Mouse (Mus musculus) liver, embryonic 13.5 days (tissue): Measurements from ENCODE around the gene Cct3. TPM values are rescaled to one million over a fixed set of nuclear protein-coding genes. Genes with fewer than 3 reads are reported as not detected.
A peak's percentile ranks its signal among the peaks of the same experiment; 100 is the strongest.
"Not testable (repeated sequence)": the region's sequence is repeated elsewhere in the genome, so short reads cannot be mapped to it uniquely, and the experiment has no call there.

Experiments
- ATAC-seq: fragments of 200-750 bp; cut with Nextera tagmentation; 2 replicates; pipeline ENCODE4 v1.8.0; 2017; ENCODE audit warnings: low read depth, mild to moderate bottlenecking, moderate number of reproducible peaks, moderate library complexity
- DNase-seq: peaks from one replicate; pipeline ENCODE4 v3.0.0; 2022
- H3K27ac ChIP-seq: fragments of 300-500 bp; sonication (generic); 2 replicates; pipeline ENCODE4 v1.5.1; 2015; ENCODE audit warnings: moderate library complexity, mild to moderate bottlenecking, inconsistent platforms
- H3K27me3 ChIP-seq: fragments of 300-500 bp; sonication (generic); 2 replicates; pipeline ENCODE4 v1.6.1; 2015; ENCODE audit warnings: mild to moderate bottlenecking, inconsistent platforms
- H3K36me3 ChIP-seq: fragments of 300-500 bp; sonication (generic); 2 replicates; pipeline ENCODE4 v1.6.1; 2015; ENCODE audit warnings: mild to moderate bottlenecking, inconsistent platforms
- H3K4me1 ChIP-seq: fragments of 300-500 bp; sonication (generic); replicated peaks from 2 replicates; pipeline ENCODE4 v1.6.1; 2015; ENCODE audit warnings: inconsistent platforms
- H3K4me2 ChIP-seq: fragments of 300-500 bp; sonication (generic); 2 replicates; pipeline ENCODE4 v1.6.1; 2015; ENCODE audit warnings: inconsistent platforms, mild to moderate bottlenecking, moderate library complexity
- H3K4me3 ChIP-seq: fragments of 300-500 bp; sonication (generic); replicated peaks from 2 replicates; pipeline ENCODE4 v1.5.1; 2015; ENCODE audit warnings: mild to moderate bottlenecking, inconsistent platforms
- H3K9ac ChIP-seq: fragments of 300-500 bp; sonication (generic); 2 replicates; pipeline ENCODE4 v1.6.1; 2015; ENCODE audit warnings: mild to moderate bottlenecking, inconsistent platforms
- H3K9me3 ChIP-seq: fragments of 300-500 bp; sonication (generic); replicated peaks from 2 replicates; pipeline ENCODE4 v1.6.1; 2016; ENCODE audit warnings: inconsistent platforms
- WGBS: fragments of 180-500 bp; shearing (Covaris S2); methylation state at CpG from one replicate; pipeline ENCODE4 v1.1.7; 2015; ENCODE audit not compliant: insufficient replicate concordance; 5-methylcytosine and 5-hydroxymethylcytosine counted together
- polyA plus RNA-seq: library from polyadenylated mRNA; unstranded; fragments of >200 nt; fragmentation: Nextera tagmentation; extraction: Ambion mirVana; gene quantifications from 2 replicates; pipeline ENCODE4 v1.2.1, GENCODE M21; 2015

Cct3 gene
- polyA plus RNA-seq, 1 experiment from 2014 or later, result 376 TPM

- not testable (repeated sequence) for H3K9me3 ChIP-seq, DNase-seq, H3K27me3 ChIP-seq, ATAC-seq
- Histone ChIP-seq H3K4me3 (peak overlapping the region; percentile 89), H3K4me2 (peak overlapping the region; percentile 85), H3K9ac (peak overlapping the region; percentile 77), H3K4me1 (peaks cover 31% of the 10 kb centered on the region), H3K36me3 (peaks cover 15% of the 10 kb centered on the region), H3K27ac (peak overlapping the region; percentile 95)
- WGBS, result 53% methylated on average over 1 of the region's 1 CpGs
Observed at GRCm38 (mm10) chr3:88295272-88295671, 1.6 kb upstream of the Cct3 start.

- peaks cover 23% of the 10 kb centered on the region for H3K36me3 ChIP-seq
- H3K9ac ChIP-seq, result peak overlapping the region; percentile 77
- ATAC-seq (no peak), DNase-seq (no peak)
- peak overlapping the region; percentile 85 for H3K4me2 ChIP-seq
- no peaks in the 10 kb centered on the region for H3K27me3 ChIP-seq
- no peaks in the 10 kb centered on the region for H3K9me3 ChIP-seq
- H3K4me3 ChIP-seq, result peak overlapping the region; percentile 89
- WGBS, result under 1% methylated on average over 12 of the region's 12 CpGs
- H3K27ac ChIP-seq, result peak overlapping the region; percentile 95
- peaks cover 31% of the 10 kb centered on the region for H3K4me1 ChIP-seq
Observed at GRCm38 (mm10) chr3:88296110-88296560, 781 bp upstream of the Cct3 start.

- Histone ChIP-seq H3K36me3 (peaks cover 36% of the 10 kb centered on the region), H3K27me3 (no peaks in the 10 kb centered on the region), H3K9ac (peak overlapping the region; percentile 90), H3K9me3 (no peaks in the 10 kb centered on the region), H3K4me2 (peak overlapping the region; percentile 82), H3K4me3 (peak overlapping the region; percentile 89), H3K27ac (peak overlapping the region; percentile 93), H3K4me1 (peaks cover 31% of the 10 kb centered on the region)
- WGBS, result under 1% methylated on average over 30 of the region's 30 CpGs
- ATAC-seq (no peak), DNase-seq (no peak)
Observed at GRCm38 (mm10) chr3:88297321-88297851, 470 bp downstream of the Cct3 start.

GRCm38 (mm10) chr3:88299172-88299571 lies 2.3 kb downstream of the Cct3 start:
- ATAC-seq (no peak), DNase-seq (no peak)
- H3K4me3 ChIP-seq, result peak overlapping the region; percentile 89; the same call in 1 of the 2 replicates
- no peak overlapping the region for H3K27ac ChIP-seq
- no peaks in the 10 kb centered on the region for H3K27me3 ChIP-seq
- H3K4me2 ChIP-seq, result peak overlapping the region; percentile 82
- WGBS, result 29% methylated on average over 1 of the region's 1 CpGs
- peaks cover 48% of the 10 kb centered on the region for H3K36me3 ChIP-seq
- no peaks in the 10 kb centered on the region for H3K9me3 ChIP-seq
- peaks cover 31% of the 10 kb centered on the region for H3K4me1 ChIP-seq
- H3K9ac ChIP-seq, result 0 out of 2 replicates have a peak overlapping the region, but pooled peaks have one; percentile 14

- Histone ChIP-seq H3K4me2 (peak within 1 kb of the TSS; percentile 89), H3K4me3 (peak within 1 kb of the TSS; percentile 79)
- under 1% methylated on average over 10 of the region's 10 CpGs for WGBS
Observed at GRCm38 (mm10) chr3:88324951-88325405, 28.1 kb downstream of the Cct3 start, which contains the start of gene Glmp. Gene Glmp, plus strand, starts transcription at chr3:88325023.

GRCm38 (mm10) chr3:88328956-88329355 lies 32.0 kb downstream of the Cct3 start:
- no peak overlapping the region for H3K27ac ChIP-seq
- H3K9me3 ChIP-seq, result no peaks in the 10 kb centered on the region
- H3K4me1 ChIP-seq, result peaks cover 28% of the 10 kb centered on the region
- WGBS, result 61% methylated on average over 5 of the region's 5 CpGs
- no peak overlapping the region for H3K4me3 ChIP-seq
- H3K9ac ChIP-seq, result no peak overlapping the region
- H3K27me3 ChIP-seq, result no peaks in the 10 kb centered on the region
- DNase-seq (no peak), ATAC-seq (no peak)
- H3K36me3 ChIP-seq, result peaks cover 29% of the 10 kb centered on the region
- H3K4me2 ChIP-seq, result no peak overlapping the region

More at GRCm38 (mm10) chr3:88324951-88325405, 28.1 kb downstream of the Cct3 start, which contains the start of gene Glmp:
- DNase-seq, result peak; percentile 41
- Histone ChIP-seq H3K27me3 (no peaks in the 10 kb centered on the region), H3K9me3 (no peaks in the 10 kb centered on the region), H3K9ac (peak within 1 kb of the TSS; percentile 83), H3K4me1 (peaks cover 20% of the 10 kb centered on the region), H3K36me3 (peaks cover 60% of the 10 kb centered on the region), H3K27ac (peak within 1 kb of the TSS; percentile 67)
- ATAC-seq, result peak; percentile 82

- H3K36me3 ChIP-seq, result peaks cover 28% of the 10 kb centered on the region
- ATAC-seq, result no peak
- H3K27ac ChIP-seq, result no peak overlapping the region
- no peak overlapping the region for H3K4me2 ChIP-seq
- WGBS, result 11% methylated on average over 2 of the region's 2 CpGs
- no peaks in the 10 kb centered on the region for H3K9me3 ChIP-seq
- no peaks in the 10 kb centered on the region for H3K27me3 ChIP-seq
- DNase-seq, result peak; percentile 56
- no peak overlapping the region for H3K9ac ChIP-seq
- peaks cover 26% of the 10 kb centered on the region for H3K4me1 ChIP-seq
- no peak overlapping the region for H3K4me3 ChIP-seq
Observed at GRCm38 (mm10) chr3:88331282-88331681, 34.4 kb downstream of the Cct3 start.

- Histone ChIP-seq H3K36me3 (peaks cover 6% of the 10 kb centered on the region), H3K27ac (peak overlapping the region; percentile 97), H3K4me2 (peak overlapping the region; percentile 81), H3K27me3 (no peaks in the 10 kb centered on the region), H3K4me3 (peak overlapping the region; percentile 77), H3K9ac (peak overlapping the region; percentile 90), H3K4me1 (peaks cover 45% of the 10 kb centered on the region), H3K9me3 (no peaks in the 10 kb centered on the region)
- DNase-seq (peak; percentile 46), ATAC-seq (0 out of 2 replicates have a peak, but pooled peaks have one; percentile 16)
- WGBS, result 49% methylated on average over 12 of the region's 12 CpGs
Observed at GRCm38 (mm10) chr3:88334029-88334658, 37.2 kb downstream of the Cct3 start.

GRCm38 (mm10) chr3:88334902-88335435 lies 38.1 kb downstream of the Cct3 start:
- no peaks in the 10 kb centered on the region for H3K36me3 ChIP-seq
- WGBS, result 17% methylated on average over 3 of the region's 3 CpGs
- DNase-seq (no peak), ATAC-seq (no peak)
- H3K4me3 ChIP-seq, result peak overlapping the region; percentile 77
- peak overlapping the region; percentile 81 for H3K4me2 ChIP-seq
- no peaks in the 10 kb centered on the region for H3K27me3 ChIP-seq
- no peaks in the 10 kb centered on the region for H3K9me3 ChIP-seq
- H3K9ac ChIP-seq, result peak overlapping the region; percentile 90
- H3K4me1 ChIP-seq, result peaks cover 52% of the 10 kb centered on the region
- peak overlapping the region; percentile 97 for H3K27ac ChIP-seq

- DNase-seq, result no peak
- peak overlapping the region; percentile 77 for H3K4me3 ChIP-seq
- H3K4me2 ChIP-seq, result peak overlapping the region; percentile 81
- no peaks in the 10 kb centered on the region for H3K27me3 ChIP-seq
- peaks cover 55% of the 10 kb centered on the region for H3K4me1 ChIP-seq
- peak overlapping the region; percentile 90 for H3K9ac ChIP-seq
- peak overlapping the region; percentile 97 for H3K27ac ChIP-seq
- ATAC-seq, result peak; percentile 30
- peaks cover 1% of the 10 kb centered on the region for H3K36me3 ChIP-seq
- under 1% methylated on average over 27 of the region's 27 CpGs for WGBS
- no peaks in the 10 kb centered on the region for H3K9me3 ChIP-seq
Observed at GRCm38 (mm10) chr3:88335436-88336053, 38.6 kb downstream of the Cct3 start.
